Mouse (Mus musculus): ENCODE results near the gene Cyp26a1.

GRCm38 (mm10) chr19:37650526-37650925 is 47.1 kb upstream of the Cyp26a1 start:
- no peak for TF ChIP-seq CTCF (IDR thresholded peaks at IDR 0.05; ENCODE audit: low read depth)
- no peak for TF ChIP-seq EP300 (IDR thresholded peaks at IDR 0.05; ENCODE audit: low read depth)
